15 mouse cellular contexts compared by ENCODE assay signal in the genomic region with DNA sequence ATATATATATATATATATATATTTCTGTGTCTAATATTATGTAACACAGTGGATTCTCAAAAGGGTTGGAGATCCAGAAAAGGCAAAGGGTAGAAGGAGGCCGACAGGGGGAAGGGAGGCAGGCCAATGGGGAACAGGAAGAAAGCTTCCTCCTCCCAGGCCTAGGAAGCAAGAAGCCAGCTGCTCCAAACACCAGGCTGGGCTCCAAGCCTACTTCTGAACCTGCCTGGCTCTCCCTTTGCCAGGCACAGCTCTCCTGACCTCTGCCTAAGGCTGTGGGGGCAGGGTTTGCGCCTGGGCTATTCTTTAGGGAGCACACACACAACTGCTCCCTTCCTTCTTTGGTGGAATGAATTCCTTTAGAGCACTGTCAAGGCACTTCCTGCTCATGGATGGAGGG. TPM values are rescaled to one million over a fixed set of nuclear protein-coding genes. Genes with fewer than 3 reads are reported as not detected.
"Had no signal": no experiment of that assay in that cellular context is flagged by ENCODE, and none has a peak within 500 bp of the region (broad histone marks: within the 10 kb centered on the region; RNA-seq: fewer than 3 reads in every experiment).

No protein-coding gene starts in this region.

- DNase-seq: kidney, adult 2 months; kidney, postnatal 14 days; layer of hippocampus, postnatal 36 days; liver, postnatal 0 days; lung, embryonic 14.5 days; retina, postnatal 1 day; right cerebral cortex, postnatal 25 days; thymus, adult 18-20 months; thymus, postnatal 36 days had no signal

RNA-seq across cellular contexts. Expression of a gene that starts 4.4 kb away (rescaled TPM):
- total RNA-seq: layer of hippocampus, adult 2 months; layer of hippocampus, postnatal 10 days; layer of hippocampus, postnatal 36 days; left cerebral cortex, adult 2 months; left cerebral cortex, postnatal 10 days; left cerebral cortex, postnatal 36 days; megakaryocyte, adult 5-6 weeks had no signal
